Mouse (Mus musculus): ENCODE data around the gene Zfp800. TPM values are rescaled to one million over a fixed set of nuclear protein-coding genes. Genes with fewer than 3 reads are reported as not detected.

The Zfp800 gene
- total RNA-seq, 2 experiments from 2014 or later = 18.0 to 19.8 TPM

- DNase-seq = no peak
- intact Hi-C loops (cut with DNase I) = no loop called here
Observed at GRCm38 (mm10) chr6:28318820-28319573, 78.8 kb downstream of the Zfp800 start.

- no peak for DNase-seq
- intact Hi-C loops (cut with DNase I) = no loop called here
Observed at GRCm38 (mm10) chr6:28315208-28315607, 82.6 kb downstream of the Zfp800 start.

GRCm38 (mm10) chr6:28312067-28312466 is 85.7 kb downstream of the Zfp800 start:
- no peak for DNase-seq
- intact Hi-C loops (cut with DNase I) = no loop called here

GRCm38 (mm10) chr6:28309692-28310091 is 88.1 kb downstream of the Zfp800 start:
- intact Hi-C loops (cut with DNase I) = no loop called here
- DNase-seq = no peak

- DNase-seq = no peak
- intact Hi-C loops (cut with DNase I) = no loop called here
Observed at GRCm38 (mm10) chr6:28308929-28309328, 88.9 kb downstream of the Zfp800 start.

GRCm38 (mm10) chr6:28306702-28307101 is 91.1 kb downstream of the Zfp800 start:
- no peak for DNase-seq
- intact Hi-C loops (cut with DNase I) = no loop called here

GRCm38 (mm10) chr6:28296306-28296705 is 101.5 kb downstream of the Zfp800 start:
- intact Hi-C loops (cut with DNase I) = no loop called here
- DNase-seq = no peak

- DNase-seq = no peak
- intact Hi-C loops (cut with DNase I) = no loop called here
Observed at GRCm38 (mm10) chr6:28295581-28295980, 102.2 kb downstream of the Zfp800 start.

GRCm38 (mm10) chr6:28292810-28293209 is 105.0 kb downstream of the Zfp800 start:
- intact Hi-C loops (cut with DNase I) = no loop called here
- DNase-seq = no peak

- DNase-seq = peak; percentile 9
Observed at GRCm38 (mm10) chr6:28279886-28280285, 117.9 kb downstream of the Zfp800 start.

GRCm38 (mm10) chr6:28262198-28262621 is 135.6 kb downstream of the Zfp800 start:
- DNase-seq = no peak
- intact Hi-C loops (cut with DNase I) = loop anchor here (10.0 kb wide), 1 partner anchor 133 kb away; the partner anchor contains the start of gene Zfp800

More at GRCm38 (mm10) chr6:28279886-28280285, 117.9 kb downstream of the Zfp800 start:
- intact Hi-C loops (cut with DNase I) = no loop called here

- intact Hi-C loops (cut with DNase I) = loop anchor here (10.0 kb wide), 1 partner anchor 133 kb away; the partner anchor contains the start of gene Zfp800
- peak; percentile 92 for DNase-seq
Observed at GRCm38 (mm10) chr6:28261307-28262197, 136.3 kb downstream of the Zfp800 start.

GRCm38 (mm10) chr6:28260425-28261191 is 137.2 kb downstream of the Zfp800 start:
- DNase-seq = peak; percentile 5
- intact Hi-C loops (cut with DNase I) = loop anchor here (10.0 kb wide), 1 partner anchor 134 kb away; the partner anchor contains the start of gene Zfp800

GRCm38 (mm10) chr6:28259750-28260149 is 138.1 kb downstream of the Zfp800 start:
- intact Hi-C loops (cut with DNase I) = loop anchor here (10.0 kb wide), 1 partner anchor 135 kb away; the partner anchor contains the start of gene Zfp800
- no peak for DNase-seq

GRCm38 (mm10) chr6:28258440-28258839 is 139.4 kb downstream of the Zfp800 start:
- no peak for DNase-seq
- intact Hi-C loops (cut with DNase I) = no loop called here

GRCm38 (mm10) chr6:28257772-28258171 is 140.0 kb downstream of the Zfp800 start:
- intact Hi-C loops (cut with DNase I) = no loop called here
- DNase-seq = no peak

- no peak for DNase-seq
- intact Hi-C loops (cut with DNase I) = no loop called here
Observed at GRCm38 (mm10) chr6:28252790-28253189, 145.0 kb downstream of the Zfp800 start.

- no peak for DNase-seq
- intact Hi-C loops (cut with DNase I) = no loop called here
Observed at GRCm38 (mm10) chr6:28248211-28248610, 149.6 kb downstream of the Zfp800 start.

GRCm38 (mm10) chr6:28232618-28233361 is 165.0 kb downstream of the Zfp800 start:
- no peak for DNase-seq
- intact Hi-C loops (cut with DNase I) = no loop called here

- no peak for DNase-seq
- intact Hi-C loops (cut with DNase I) = no loop called here
Observed at GRCm38 (mm10) chr6:28228085-28228484, 169.7 kb downstream of the Zfp800 start.
